Mouse (Mus musculus) macrophage (primary cell): Measurements from ENCODE around the gene Fancm. TPM values are rescaled to one million over a fixed set of nuclear protein-coding genes. Genes with fewer than 3 reads are reported as not detected.
A peak's percentile ranks its signal among the peaks of the same experiment; 100 is the strongest.
"Not testable (repeated sequence)": the region's sequence is repeated elsewhere in the genome, so short reads cannot be mapped to it uniquely, and the experiment has no call there.

Source experiments
- H3K27ac ChIP-seq: fragments of 350-480 bp; formaldehyde crosslinking; 2 replicates; pipeline ENCODE4 v1.9.0; 2021
- H3K36me3 ChIP-seq: fragments of 350-480 bp; formaldehyde crosslinking; 2 replicates; pipeline ENCODE4 v1.9.0; 2021; ENCODE audit errors: inconsistent target
- H3K4me3 ChIP-seq: fragments of 350-480 bp; formaldehyde crosslinking; 2 replicates; pipeline ENCODE4 v1.9.0; 2021; ENCODE audit errors: inconsistent target
- H3K79me2 ChIP-seq: fragments of 350-480 bp; formaldehyde crosslinking; 2 replicates; pipeline ENCODE4 v1.9.0; 2021; ENCODE audit errors: inconsistent target
- WGBS: methylation state at CpG from one replicate; pipeline ENCODE4 v1.1.7; 2026; ENCODE audit warnings: inconsistent platforms; ENCODE audit not compliant: missing documents; 5-methylcytosine and 5-hydroxymethylcytosine counted together
- polyA plus RNA-seq: library from polyadenylated mRNA; stranded (reverse); fragments of 250-400 nt; gene quantifications from 3 replicates; pipeline ENCODE4 v1.2.4, GENCODE M21; 2018; ENCODE audit warnings: inconsistent platforms

Fancm gene
- polyA plus RNA-seq, 1 experiment from 2014 or later = 5.2 TPM

DNA sequence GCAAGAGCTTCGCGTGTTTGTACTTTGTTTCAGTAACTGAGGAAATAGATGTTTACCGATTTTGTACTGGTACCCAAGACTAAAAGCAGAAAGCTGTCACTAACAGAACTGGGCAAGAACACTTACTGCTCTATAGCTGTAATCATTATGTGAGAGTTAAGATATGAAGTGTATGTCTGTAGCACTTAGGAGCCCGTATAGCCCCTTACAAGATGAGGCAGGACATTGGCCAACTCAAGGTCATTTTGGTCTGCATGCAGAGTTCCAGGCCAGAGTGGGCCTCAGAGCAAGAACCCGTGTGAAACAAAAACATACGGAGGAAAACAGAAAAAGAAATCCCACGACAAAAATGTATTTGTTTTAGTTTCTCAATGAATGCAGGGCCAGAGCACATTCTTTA is 752 bp upstream of the Fancm start:
- Histone ChIP-seq H3K4me3 (peak overlapping the region; percentile 70), H3K79me2 (peaks cover 8% of the 10 kb centered on the region; the same call in 1 of the 2 replicates), H3K36me3 (no peaks in the 10 kb centered on the region), H3K27ac (peak overlapping the region; percentile 43)
- 57% methylated on average over 7 of the region's 7 CpGs for WGBS

DNA sequence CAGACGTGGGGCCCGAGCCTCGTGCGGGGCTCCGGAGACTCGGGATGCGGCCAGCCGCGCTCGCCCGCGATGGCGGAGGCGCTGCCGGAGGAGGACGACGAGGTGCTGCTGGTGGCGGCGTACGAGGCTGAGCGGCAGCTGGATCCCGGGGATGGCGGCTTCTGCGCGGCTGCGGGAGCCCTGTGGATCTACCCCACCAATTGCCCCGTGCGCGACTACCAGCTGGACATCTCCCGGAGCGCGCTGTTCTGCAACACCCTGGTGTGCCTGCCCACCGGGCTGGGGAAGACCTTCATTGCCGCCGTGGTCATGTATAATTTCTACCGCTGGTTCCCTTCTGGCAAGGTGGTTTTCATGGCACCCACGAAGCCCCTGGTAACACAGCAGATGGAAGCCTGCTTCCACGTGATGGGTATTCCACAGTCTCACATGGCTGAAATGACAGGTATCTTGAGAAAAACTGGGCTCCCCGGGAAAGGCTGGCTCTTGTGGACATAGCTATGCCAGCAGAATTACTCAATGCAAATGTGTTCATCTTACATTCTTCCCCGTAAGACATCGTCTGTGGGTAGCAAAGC is 419 bp downstream of the Fancm start:
- H3K27ac ChIP-seq = no peak overlapping the region
- peaks cover 8% of the 10 kb centered on the region; the same call in 1 of the 2 replicates for H3K79me2 ChIP-seq
- peak overlapping the region; percentile 70 for H3K4me3 ChIP-seq
- 0% methylated on average over 41 of the region's 41 CpGs for WGBS
- H3K36me3 ChIP-seq = no peaks in the 10 kb centered on the region

DNA sequence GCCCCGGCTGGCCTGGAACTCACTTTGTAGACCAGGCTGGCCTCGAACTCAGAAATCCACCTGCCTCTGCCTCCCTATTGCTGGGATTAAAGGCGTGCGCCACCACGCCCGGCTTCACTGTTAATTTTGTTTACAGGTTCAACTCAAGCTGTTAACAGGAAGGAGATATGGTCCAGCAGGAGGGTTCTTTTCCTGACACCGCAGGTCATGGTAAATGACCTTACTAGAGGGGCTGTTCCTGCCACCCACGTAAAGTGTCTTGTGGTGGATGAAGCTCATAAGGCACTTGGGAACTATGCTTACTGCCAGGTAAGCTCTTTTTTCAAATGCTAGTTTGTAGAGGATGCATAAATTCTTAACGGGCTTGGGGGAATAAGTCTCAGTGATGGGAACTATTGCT is 1.5 kb downstream of the Fancm start:
- H3K4me3 ChIP-seq = no peak overlapping the region
- no peak overlapping the region for H3K27ac ChIP-seq
- H3K79me2 ChIP-seq = peaks cover 8% of the 10 kb centered on the region; the same call in 1 of the 2 replicates
- no peaks in the 10 kb centered on the region for H3K36me3 ChIP-seq
- 89% methylated on average over 9 of the region's 9 CpGs for WGBS

DNA sequence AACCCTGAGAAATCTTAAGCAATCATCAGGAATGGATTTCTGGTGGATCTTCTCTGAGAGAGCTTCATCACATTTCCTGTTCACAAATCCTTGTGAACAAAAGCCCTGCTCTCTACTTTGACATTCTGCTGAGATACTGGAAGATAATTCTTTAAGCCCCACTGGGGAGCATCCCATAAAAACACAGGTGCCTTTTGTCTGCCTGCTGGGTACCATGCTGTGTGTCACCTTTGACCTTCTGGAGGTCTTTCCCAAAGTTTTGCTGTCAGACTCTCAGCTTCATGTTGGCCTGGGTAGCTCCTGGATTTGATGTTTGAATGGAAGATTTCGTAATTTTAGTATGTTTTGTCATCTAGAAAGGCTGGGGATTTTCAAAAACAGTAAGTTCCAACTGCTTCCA is 33.3 kb downstream of the Fancm start:
- no peak overlapping the region for H3K4me3 ChIP-seq
- 100% methylated on average over 1 of the region's 1 CpGs for WGBS
- no peaks in the 10 kb centered on the region for H3K36me3 ChIP-seq
- H3K79me2 ChIP-seq = no peaks in the 10 kb centered on the region
- H3K27ac ChIP-seq = no peak overlapping the region

DNA sequence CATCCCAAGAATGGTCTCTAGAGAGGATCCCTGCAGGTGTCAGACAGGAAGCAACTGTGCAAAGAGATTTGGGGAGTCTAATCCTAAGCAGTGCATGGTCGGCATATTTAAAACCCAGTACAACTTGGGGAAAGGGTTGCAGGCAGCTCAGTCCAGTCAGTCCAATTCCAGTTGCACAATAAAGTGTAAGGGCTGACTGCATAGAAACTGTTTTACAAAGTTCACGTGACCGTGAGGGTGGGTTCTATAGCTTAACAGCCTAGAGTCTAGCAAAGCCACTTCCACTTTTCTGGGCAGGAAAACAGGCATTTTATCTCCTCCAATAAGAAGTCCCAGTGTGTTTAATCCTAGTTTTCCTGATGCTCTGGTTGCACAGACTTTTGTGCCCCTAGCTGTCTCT is 36.1 kb downstream of the Fancm start:
- WGBS = 50% methylated on average over 3 of the region's 3 CpGs
- Histone ChIP-seq H3K27ac (no peak overlapping the region), H3K36me3 (no peaks in the 10 kb centered on the region), H3K4me3 (no peak overlapping the region), H3K79me2 (no peaks in the 10 kb centered on the region)

DNA sequence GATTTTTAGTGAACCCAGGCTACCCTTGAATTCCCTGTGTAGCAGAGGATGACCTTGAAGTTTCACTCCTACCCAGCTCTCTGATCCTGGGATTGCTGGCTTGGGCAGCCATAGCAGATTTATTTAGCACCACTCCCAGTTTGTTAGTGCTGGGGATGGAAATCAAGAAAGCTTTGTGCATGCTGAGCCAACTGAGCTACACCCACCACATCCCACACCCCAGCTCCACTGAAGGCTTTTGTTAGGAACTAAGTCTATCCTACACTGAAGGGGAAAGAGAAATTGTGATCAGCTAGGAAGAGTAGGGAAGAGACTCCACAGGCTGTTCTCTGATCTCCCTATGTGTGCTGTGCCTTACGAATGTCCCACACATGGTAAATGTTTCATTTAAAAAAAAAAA is 37.4 kb downstream of the Fancm start:
- no peak overlapping the region for H3K4me3 ChIP-seq
- H3K27ac ChIP-seq = no peak overlapping the region
- H3K79me2 ChIP-seq = no peaks in the 10 kb centered on the region
- WGBS = 100% methylated on average over 1 of the region's 1 CpGs
- no peaks in the 10 kb centered on the region for H3K36me3 ChIP-seq

DNA sequence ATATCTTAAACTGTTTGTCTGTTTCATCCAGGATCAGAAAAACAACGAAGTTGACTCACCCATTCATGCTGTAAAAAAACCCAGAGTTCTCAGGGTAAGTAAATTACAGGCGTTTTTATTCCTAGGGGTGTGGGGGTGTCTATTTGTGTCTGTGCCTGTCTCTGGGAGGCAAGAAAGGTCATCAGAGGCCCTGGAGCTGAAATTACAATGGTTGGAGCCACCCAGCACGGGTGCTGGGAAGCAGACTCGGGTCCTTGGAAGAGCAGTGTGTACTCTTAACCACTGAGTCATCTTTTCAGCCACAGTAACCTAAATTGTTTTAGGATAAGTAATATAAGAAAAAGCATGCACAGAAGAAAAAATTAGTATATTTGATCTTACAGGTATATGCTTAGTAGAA is 38.5 kb downstream of the Fancm start:
- Histone ChIP-seq H3K79me2 (no peaks in the 10 kb centered on the region), H3K36me3 (no peaks in the 10 kb centered on the region), H3K4me3 (no peak overlapping the region), H3K27ac (no peak overlapping the region)
- WGBS = 96% methylated on average over 4 of the region's 4 CpGs

DNA sequence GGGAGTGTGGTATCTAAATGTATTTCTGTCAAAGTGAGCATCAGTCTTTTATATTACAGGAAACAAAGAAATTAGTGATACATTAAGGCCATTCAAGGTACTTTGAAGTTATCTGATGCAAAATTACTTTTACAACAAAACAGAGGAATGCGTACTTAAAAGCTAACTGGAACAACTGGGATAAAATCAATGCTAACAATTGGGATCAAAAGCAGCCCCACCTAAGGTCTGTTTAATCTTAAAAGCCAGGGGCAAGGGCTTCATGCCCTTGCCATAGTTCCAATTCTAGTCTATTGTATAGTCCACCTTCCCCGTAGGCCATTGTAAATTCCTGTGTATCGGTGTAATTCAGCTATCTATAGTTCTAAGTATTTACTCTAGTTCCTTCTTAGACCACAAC is 39.6 kb downstream of the Fancm start:
- 91% methylated on average over 3 of the region's 3 CpGs for WGBS
- H3K4me3 ChIP-seq, H3K79me2 ChIP-seq, H3K36me3 ChIP-seq, H3K27ac ChIP-seq: not testable (repeated sequence)

DNA sequence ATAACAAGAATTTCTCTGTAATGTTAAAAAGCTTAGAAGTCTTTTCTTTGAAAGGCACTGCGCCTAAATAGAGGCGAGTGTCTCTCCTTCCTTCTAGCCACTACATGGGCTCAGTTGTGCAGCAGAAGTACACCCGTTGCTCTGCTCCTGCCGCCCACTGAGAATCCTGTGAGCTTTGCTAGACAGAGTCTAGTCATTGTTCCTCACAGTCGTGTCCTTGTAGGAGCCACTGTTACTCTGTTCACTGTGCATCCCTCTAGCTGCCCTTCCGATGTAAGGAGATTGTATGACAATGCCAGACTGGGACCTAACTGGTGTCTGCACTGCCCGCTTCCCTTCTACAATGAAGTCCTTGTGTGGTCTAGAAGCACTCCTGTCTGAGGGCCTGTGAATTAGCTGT is 43.6 kb downstream of the Fancm start:
- no peak overlapping the region for H3K27ac ChIP-seq
- H3K4me3 ChIP-seq = no peak overlapping the region
- no peaks in the 10 kb centered on the region for H3K79me2 ChIP-seq
- no peaks in the 10 kb centered on the region for H3K36me3 ChIP-seq
- WGBS = 92% methylated on average over 7 of the region's 7 CpGs

DNA sequence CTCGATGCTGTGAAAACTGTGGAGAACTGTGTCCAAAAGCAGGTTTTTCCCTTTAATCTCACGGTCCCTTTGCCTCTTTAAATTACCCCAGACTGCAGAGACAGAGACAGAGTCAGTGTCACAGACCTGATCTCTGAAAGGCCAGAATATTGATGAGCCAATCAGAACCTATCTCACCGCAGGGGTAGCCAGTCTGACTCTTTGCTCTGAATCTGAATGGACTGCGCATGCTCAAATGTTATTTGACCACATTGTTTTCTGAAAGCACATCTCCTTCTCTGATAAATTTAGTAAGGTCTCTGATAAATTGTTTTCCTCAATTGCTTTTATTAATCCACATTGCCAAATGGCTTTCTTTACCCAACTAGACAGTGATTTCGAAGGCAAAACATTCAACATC is 44.0 kb downstream of the Fancm start:
- H3K4me3 ChIP-seq = no peak overlapping the region

DNA sequence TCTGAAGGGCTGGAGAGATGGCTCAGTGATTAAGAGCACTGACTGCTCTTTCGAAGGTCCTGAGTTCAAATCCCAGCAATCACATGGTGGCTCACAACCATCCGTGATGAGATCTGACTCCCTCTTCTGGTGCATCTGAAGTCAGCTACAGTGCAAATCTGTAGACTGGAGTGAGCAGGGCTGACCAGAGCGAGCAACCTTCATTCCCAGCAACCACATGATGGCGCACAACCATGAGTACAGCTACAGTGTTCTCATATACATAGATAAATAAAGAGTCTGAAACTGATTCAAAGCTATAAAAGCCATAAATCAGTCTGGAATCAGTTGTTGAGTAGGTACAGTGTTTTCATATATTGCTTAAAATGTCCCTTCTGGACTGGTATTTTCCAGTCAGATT is 60.7 kb downstream of the Fancm start:
- H3K4me3 ChIP-seq, H3K27ac ChIP-seq, H3K79me2 ChIP-seq, H3K36me3 ChIP-seq: not testable (repeated sequence)
- WGBS = 94% methylated on average over 4 of the region's 4 CpGs

More for the DNA sequence above, 44.0 kb downstream of the Fancm start:
- Histone ChIP-seq H3K79me2 (no peaks in the 10 kb centered on the region), H3K27ac (no peak overlapping the region), H3K36me3 (no peaks in the 10 kb centered on the region)
- 90% methylated on average over 5 of the region's 5 CpGs for WGBS

DNA sequence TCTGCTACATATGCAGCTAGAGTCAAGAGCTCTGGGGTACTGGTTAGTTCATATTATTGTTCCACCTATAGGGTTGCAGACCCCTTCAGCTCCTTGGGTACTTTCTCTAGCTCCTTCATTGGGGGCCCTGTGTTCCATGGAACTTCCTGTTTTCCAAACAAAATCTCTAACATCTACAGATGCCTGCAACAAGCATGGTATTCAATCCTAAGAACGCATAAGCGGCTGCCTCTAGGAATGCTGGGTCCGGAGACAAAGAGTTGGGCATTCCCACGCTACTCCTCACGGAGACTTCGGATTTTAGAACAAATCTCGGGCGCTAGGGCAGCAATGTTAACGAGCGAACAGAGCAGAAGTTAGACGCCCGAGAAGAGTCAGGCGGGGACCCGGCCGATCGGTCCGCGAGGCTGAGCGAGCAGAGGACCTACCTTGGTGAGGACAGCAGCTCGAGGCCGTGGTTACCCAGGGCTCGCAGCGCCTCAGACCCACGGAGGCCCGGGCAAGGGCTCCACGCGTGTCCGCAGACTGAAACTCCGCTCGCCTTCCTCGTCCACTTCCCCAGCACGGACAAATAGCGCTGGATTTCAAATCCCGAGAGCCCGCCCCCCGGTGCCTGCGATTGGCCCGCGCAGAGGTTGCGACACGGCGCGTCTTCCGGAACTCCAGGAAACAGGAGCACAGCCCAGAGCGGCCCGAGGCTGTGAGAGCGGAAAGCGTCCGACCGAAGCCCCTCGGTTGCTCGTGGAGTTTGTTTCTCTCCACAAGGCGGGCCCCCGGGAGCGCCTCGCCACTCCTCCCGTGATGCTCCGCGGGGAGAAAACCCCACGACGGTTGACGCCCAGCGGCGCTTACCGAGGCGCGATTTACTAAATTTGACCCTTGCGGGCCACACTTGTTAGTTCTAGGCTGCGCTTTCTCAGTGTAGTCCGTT is 96.9 kb downstream of the Fancm start, which contains the start of gene Mis18bp1:
Gene Mis18bp1, minus strand, starts transcription at position 584 of the 931 bp plus-strand sequence.
- Histone ChIP-seq H3K4me3 (peak within 1 kb of the TSS; percentile 81), H3K79me2 (peaks cover 50% of the 10 kb centered on the region), H3K27ac (peak within 1 kb of the TSS; percentile 65), H3K36me3 (no peaks in the 10 kb centered on the region)
- WGBS = 1% methylated on average over 70 of the region's 70 CpGs

DNA sequence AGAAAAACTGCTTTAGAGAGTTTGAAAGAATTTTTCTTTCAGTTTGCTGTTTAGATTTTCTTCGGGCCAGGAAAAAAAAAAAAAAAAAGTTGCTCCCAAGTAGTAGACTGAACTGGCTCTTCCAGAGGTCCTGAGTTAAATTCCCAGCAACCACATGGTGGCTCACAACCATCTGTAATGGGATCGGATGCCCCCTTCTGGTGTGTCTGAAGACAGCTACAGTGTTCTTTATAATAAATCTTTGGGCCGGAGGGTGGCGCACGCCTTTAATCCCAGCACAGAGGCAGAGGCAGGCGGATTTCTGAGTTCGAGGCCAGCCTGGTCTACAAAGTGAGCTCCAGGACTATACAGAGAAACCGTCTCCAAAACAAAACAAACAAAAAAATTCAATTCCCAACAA is 97.6 kb downstream of the Fancm start:
- Histone ChIP-seq H3K79me2 (peaks cover 43% of the 10 kb centered on the region), H3K27ac (peak overlapping the region; percentile 65), H3K4me3 (peak overlapping the region; percentile 81)
- 17% methylated on average over 8 of the region's 8 CpGs for WGBS
- H3K36me3 ChIP-seq = not testable (repeated sequence)

DNA sequence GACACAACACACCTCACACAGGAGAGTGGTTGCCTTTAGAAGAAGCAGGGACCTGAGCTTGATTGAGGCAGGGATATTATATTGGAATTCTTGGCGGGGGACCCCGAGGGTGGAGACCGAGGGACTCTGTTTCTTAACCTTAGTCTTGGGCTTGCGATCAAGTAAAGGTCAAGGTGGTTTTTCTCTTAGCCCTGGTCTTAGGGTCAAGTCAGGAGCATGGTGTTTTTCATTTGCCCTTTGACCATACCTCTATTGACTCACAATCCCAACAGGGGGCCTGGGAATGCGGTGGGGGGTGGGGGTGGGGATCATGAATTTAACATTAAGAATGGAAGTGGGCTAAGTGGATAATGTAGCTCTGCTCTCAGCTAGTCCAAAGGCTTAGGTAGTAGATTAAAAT is 98.3 kb downstream of the Fancm start:
- H3K36me3 ChIP-seq = no peaks in the 10 kb centered on the region
- WGBS = 95% methylated on average over 5 of the region's 5 CpGs
- peaks cover 35% of the 10 kb centered on the region for H3K79me2 ChIP-seq
- no peak overlapping the region for H3K27ac ChIP-seq
- H3K4me3 ChIP-seq = no peak overlapping the region; the same call in 1 of the 2 replicates
